ENCODE assay signal across 8 mouse cellular contexts in the genomic region with DNA sequence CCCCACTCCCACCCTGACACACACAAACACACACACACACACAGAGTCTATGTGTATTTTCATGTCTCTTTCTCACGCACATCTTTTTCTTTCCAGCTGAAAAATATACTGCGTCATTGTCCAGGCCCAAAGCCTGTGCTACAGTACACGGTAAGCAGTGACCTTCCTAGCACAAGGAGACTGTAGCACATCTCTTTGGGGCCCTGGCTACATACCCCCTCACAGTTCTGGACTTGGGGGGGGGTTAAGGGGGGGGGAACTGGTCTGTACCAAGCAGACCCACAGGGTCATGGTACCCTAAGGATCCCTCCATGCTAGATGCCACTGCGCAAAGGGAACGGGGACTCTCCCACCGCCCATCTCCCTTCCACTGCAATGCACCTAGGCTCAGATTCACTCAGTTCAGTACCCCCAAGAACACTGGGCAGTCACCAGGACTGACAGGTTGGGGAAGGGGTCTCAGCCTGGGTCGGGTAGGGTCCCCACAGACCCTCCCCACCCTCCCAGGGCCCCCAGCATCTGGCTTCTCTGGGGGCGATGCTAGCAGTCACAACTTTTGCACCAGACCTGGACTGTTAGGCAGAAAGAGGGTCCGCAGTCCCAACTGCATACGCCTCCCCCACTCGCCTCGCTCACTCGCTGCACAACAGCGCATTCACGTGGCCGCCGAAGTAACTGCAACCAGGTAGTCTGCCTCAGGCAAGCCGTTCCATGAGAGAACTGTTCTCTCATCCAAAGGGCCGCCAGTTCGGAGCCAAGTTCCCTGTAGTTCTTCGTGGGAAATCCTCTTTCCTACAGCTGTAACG.
DNase-seq lines count a peak whose midpoint lies in the region; ATAC-seq and TF ChIP-seq lines count a peak whose summit lies in the region.

No protein-coding gene starts in this region.

- no peak for TF ChIP-seq POLR2A in bone marrow, adult 2 months (IDR thresholded peaks at IDR 0.05; ENCODE audit: borderline replicate concordance, control insufficient read depth, low read depth, low read length)

- H3K9ac ChIP-seq in forebrain, embryonic 13.5 days, result no peak overlapping the region
- H3K9ac ChIP-seq in lung, embryonic 15.5 days, result no peak overlapping the region

- peak; percentile 76 for ATAC-seq in forebrain, embryonic 13.5 days
- ATAC-seq in lung, embryonic 15.5 days (ENCODE audit: borderline replicate concordance, extremely low read depth, low FRiP score, low TSS enrichment), result peak; percentile 41

- peak; percentile 11 for DNase-seq in 416B (ENCODE audit: low read depth)
- peak; percentile 61 to 76 for DNase-seq in heart, postnatal 36 days
- DNase-seq in layer of hippocampus, adult 18-20 months (ENCODE audit: low spot score in 2 of 2), result peak; percentile 64 to 74
- peak; percentile 87 for DNase-seq in ovary, postnatal 14 days (ENCODE audit: low spot score)
- peak; percentile 67 for DNase-seq in thymus, postnatal 14 days

- no peaks in the 10 kb centered on the region for H3K9me3 ChIP-seq in forebrain, embryonic 13.5 days (replicated peaks)
- no peaks in the 10 kb centered on the region for H3K9me3 ChIP-seq in lung, embryonic 15.5 days

- H3K36me3 ChIP-seq in forebrain, embryonic 13.5 days (ENCODE audit: poor library complexity, severe bottlenecking), result no peaks in the 10 kb centered on the region
- H3K36me3 ChIP-seq in lung, embryonic 15.5 days, result no peaks in the 10 kb centered on the region

- intact Hi-C loops in heart, postnatal 36 days (cut with DNase I), result loop anchor here (2.0 to 5.0 kb wide), 3 partner anchors 177 to 1264 kb away; no protein-coding TSS in a partner anchor

- no peak overlapping the region for H3K4me3 ChIP-seq in bone marrow, adult 2 months (replicated peaks; ENCODE audit: control insufficient read depth, low read depth, low read length)
- no peak overlapping the region for H3K4me3 ChIP-seq in forebrain, embryonic 13.5 days
- H3K4me3 ChIP-seq in lung, embryonic 15.5 days, result no peak overlapping the region

- no peak overlapping the region for H3K4me2 ChIP-seq in forebrain, embryonic 13.5 days
- no peak overlapping the region for H3K4me2 ChIP-seq in lung, embryonic 15.5 days

- H3K27me3 ChIP-seq in forebrain, embryonic 13.5 days, result no peaks in the 10 kb centered on the region
- H3K27me3 ChIP-seq in lung, embryonic 15.5 days, result no peaks in the 10 kb centered on the region

- TF ChIP-seq CTCF in bone marrow, adult 2 months (IDR thresholded peaks at IDR 0.05; ENCODE audit: control insufficient read depth, insufficient read depth, low read length), result peak; percentile 82

- H3K27ac ChIP-seq in bone marrow, adult 2 months (ENCODE audit: control insufficient read depth, insufficient read depth, low read depth, low read length, poor library complexity), result no peak overlapping the region
- H3K27ac ChIP-seq in forebrain, embryonic 13.5 days, result no peak overlapping the region
- H3K27ac ChIP-seq in lung, embryonic 15.5 days, result peak overlapping the region; percentile 42

- 24% methylated on average over 22 of the region's 22 CpGs for WGBS in bone marrow, adult 2 months
- WGBS in forebrain, embryonic 13.5 days, result 18% methylated on average over 22 of the region's 22 CpGs
- 11% methylated on average over 22 of the region's 22 CpGs for WGBS in lung, embryonic 15.5 days

- H3K4me1 ChIP-seq in bone marrow, adult 2 months (ENCODE audit: control insufficient read depth, insufficient read depth, low read length), result no peaks in the 10 kb centered on the region
- H3K4me1 ChIP-seq in forebrain, embryonic 13.5 days, result peaks cover 17% of the 10 kb centered on the region
- peaks cover 32% of the 10 kb centered on the region for H3K4me1 ChIP-seq in lung, embryonic 15.5 days

Comparison
In these comparisons a context has a peak if more than half of its experiments do, and no peak if none do; other contexts are left out.
1. DNase-seq: peak in every context shown above with its lines; median percentile 87 in ovary, postnatal 14 days; 69 in layer of hippocampus, adult 18-20 months; 68 in heart, postnatal 36 days; 67 in thymus, postnatal 14 days; 11 in 416B.